Mouse (Mus musculus): ENCODE data around the gene Cemip2. TPM values are rescaled to one million over a fixed set of nuclear protein-coding genes. Genes with fewer than 3 reads are reported as not detected.
"Not testable (repeated sequence)": the region's sequence is repeated elsewhere in the genome, so short reads cannot be mapped to it uniquely, and the experiment has no call there.

The Cemip2 gene
- polyA plus RNA-seq, 1 experiment from 2014 or later = 33.8 TPM

GRCm38 (mm10) chr19:21860132-21860531 lies 82.0 kb downstream of the Cemip2 start:
- Histone ChIP-seq H3K27ac (replicated peaks; ENCODE audit: low read depth, low read length) (no peak overlapping the region), H3K27me3 (replicated peaks; ENCODE audit: control insufficient read depth, insufficient read depth, low read length) (no peaks in the 10 kb centered on the region), H3K4me1 (ENCODE audit: control insufficient read depth, insufficient read depth, low read length) (no peaks in the 10 kb centered on the region), H3K36me3 (ENCODE audit: control insufficient read depth, insufficient read depth, low read length) (peaks cover 32% of the 10 kb centered on the region), H3K9me3 (ENCODE audit: control insufficient read depth, low read length) (no peaks in the 10 kb centered on the region), H3K9ac (ENCODE audit: low read depth, low read length) (no peak overlapping the region), H3K4me2 (ENCODE audit: low read depth, low read length) (no peak overlapping the region), H3K4me3 (ENCODE audit: low read depth, low read length) (no peak overlapping the region)
- DNase-seq (ENCODE audit: low spot score) = no peak
- WGBS = 82% methylated on average over 5 of the region's 5 CpGs
- no peak for ATAC-seq (ENCODE audit: low read depth)

GRCm38 (mm10) chr19:21860894-21861293 lies 82.8 kb downstream of the Cemip2 start:
- Histone ChIP-seq H3K4me3 (ENCODE audit: low read depth, low read length) (no peak overlapping the region), H3K27me3 (replicated peaks; ENCODE audit: control insufficient read depth, insufficient read depth, low read length) (no peaks in the 10 kb centered on the region), H3K9me3 (ENCODE audit: control insufficient read depth, low read length) (no peaks in the 10 kb centered on the region), H3K4me2 (ENCODE audit: low read depth, low read length) (no peak overlapping the region), H3K9ac (ENCODE audit: low read depth, low read length) (no peak overlapping the region), H3K36me3 (ENCODE audit: control insufficient read depth, insufficient read depth, low read length) (peaks cover 24% of the 10 kb centered on the region), H3K4me1 (ENCODE audit: control insufficient read depth, insufficient read depth, low read length) (no peaks in the 10 kb centered on the region), H3K27ac (replicated peaks; ENCODE audit: low read depth, low read length) (no peak overlapping the region)
- 88% methylated on average over 6 of the region's 6 CpGs for WGBS
- DNase-seq (ENCODE audit: low spot score) = no peak
- no peak; the same call in 1 of the 2 replicates for ATAC-seq (ENCODE audit: low read depth)

- ATAC-seq (ENCODE audit: low read depth) (peak; percentile 49), DNase-seq (ENCODE audit: low spot score) (peak; percentile 45)
- H3K27ac ChIP-seq (replicated peaks; ENCODE audit: low read depth, low read length) = no peak overlapping the region
- WGBS = 71% methylated on average over 5 of the region's 5 CpGs
- H3K9ac ChIP-seq (ENCODE audit: low read depth, low read length) = no peak overlapping the region
- no peaks in the 10 kb centered on the region for H3K27me3 ChIP-seq (replicated peaks; ENCODE audit: control insufficient read depth, insufficient read depth, low read length)
- peaks cover 10% of the 10 kb centered on the region for H3K36me3 ChIP-seq (ENCODE audit: control insufficient read depth, insufficient read depth, low read length)
- no peak overlapping the region for H3K4me3 ChIP-seq (ENCODE audit: low read depth, low read length)
- no peaks in the 10 kb centered on the region for H3K9me3 ChIP-seq (ENCODE audit: control insufficient read depth, low read length)
- H3K4me2 ChIP-seq (ENCODE audit: low read depth, low read length) = no peak overlapping the region
- H3K4me1 ChIP-seq (ENCODE audit: control insufficient read depth, insufficient read depth, low read length) = no peaks in the 10 kb centered on the region
Measured at GRCm38 (mm10) chr19:21862289-21862990, 84.3 kb downstream of the Cemip2 start.

GRCm38 (mm10) chr19:21862991-21863931 lies 85.1 kb downstream of the Cemip2 start:
- no peak overlapping the region for H3K27ac ChIP-seq (replicated peaks; ENCODE audit: low read depth, low read length)
- H3K4me1 ChIP-seq (ENCODE audit: control insufficient read depth, insufficient read depth, low read length) = no peaks in the 10 kb centered on the region
- DNase-seq (ENCODE audit: low spot score) = no peak
- 87% methylated on average over 9 of the region's 9 CpGs for WGBS
- peaks cover 6% of the 10 kb centered on the region; the same call in 1 of the 2 replicates for H3K36me3 ChIP-seq (ENCODE audit: control insufficient read depth, insufficient read depth, low read length)
- no peaks in the 10 kb centered on the region for H3K9me3 ChIP-seq (ENCODE audit: control insufficient read depth, low read length)
- no peak overlapping the region for H3K4me2 ChIP-seq (ENCODE audit: low read depth, low read length)
- H3K9ac ChIP-seq (ENCODE audit: low read depth, low read length) = no peak overlapping the region
- no peak overlapping the region for H3K4me3 ChIP-seq (ENCODE audit: low read depth, low read length)
- peak; percentile 17; the same call in 1 of the 2 replicates for ATAC-seq (ENCODE audit: low read depth)
- no peaks in the 10 kb centered on the region for H3K27me3 ChIP-seq (replicated peaks; ENCODE audit: control insufficient read depth, insufficient read depth, low read length)

- WGBS = 83% methylated on average over 7 of the region's 7 CpGs
- Histone ChIP-seq H3K4me3 (ENCODE audit: low read depth, low read length) (no peak overlapping the region), H3K27ac (replicated peaks; ENCODE audit: low read depth, low read length) (no peak overlapping the region), H3K27me3 (replicated peaks; ENCODE audit: control insufficient read depth, insufficient read depth, low read length) (no peaks in the 10 kb centered on the region), H3K4me2 (ENCODE audit: low read depth, low read length) (no peak overlapping the region), H3K36me3 (ENCODE audit: control insufficient read depth, insufficient read depth, low read length) (no peaks in the 10 kb centered on the region), H3K9me3 (ENCODE audit: control insufficient read depth, low read length) (no peaks in the 10 kb centered on the region), H3K4me1 (ENCODE audit: control insufficient read depth, insufficient read depth, low read length) (no peaks in the 10 kb centered on the region), H3K9ac (ENCODE audit: low read depth, low read length) (no peak overlapping the region)
- DNase-seq (ENCODE audit: low spot score) (no peak), ATAC-seq (ENCODE audit: low read depth) (no peak)
Measured at GRCm38 (mm10) chr19:21865242-21866055, 87.3 kb downstream of the Cemip2 start.

GRCm38 (mm10) chr19:21866094-21866493 lies 88.0 kb downstream of the Cemip2 start:
- Histone ChIP-seq H3K27ac (replicated peaks; ENCODE audit: low read depth, low read length) (no peak overlapping the region), H3K27me3 (replicated peaks; ENCODE audit: control insufficient read depth, insufficient read depth, low read length) (no peaks in the 10 kb centered on the region), H3K9ac (ENCODE audit: low read depth, low read length) (no peak overlapping the region), H3K36me3 (ENCODE audit: control insufficient read depth, insufficient read depth, low read length) (no peaks in the 10 kb centered on the region), H3K4me3 (ENCODE audit: low read depth, low read length) (no peak overlapping the region), H3K4me2 (ENCODE audit: low read depth, low read length) (no peak overlapping the region), H3K9me3 (ENCODE audit: control insufficient read depth, low read length) (no peaks in the 10 kb centered on the region), H3K4me1 (ENCODE audit: control insufficient read depth, insufficient read depth, low read length) (no peaks in the 10 kb centered on the region)
- ATAC-seq (ENCODE audit: low read depth) (no peak), DNase-seq (ENCODE audit: low spot score) (no peak)

- not testable (repeated sequence) for DNase-seq (ENCODE audit: low spot score); H3K27me3 ChIP-seq (replicated peaks; ENCODE audit: control insufficient read depth, insufficient read depth, low read length); H3K36me3 ChIP-seq (ENCODE audit: control insufficient read depth, insufficient read depth, low read length); H3K4me1 ChIP-seq (ENCODE audit: control insufficient read depth, insufficient read depth, low read length); ATAC-seq (ENCODE audit: low read depth); H3K9me3 ChIP-seq (ENCODE audit: control insufficient read depth, low read length); H3K4me2 ChIP-seq (ENCODE audit: low read depth, low read length); H3K4me3 ChIP-seq (ENCODE audit: low read depth, low read length); H3K27ac ChIP-seq (replicated peaks; ENCODE audit: low read depth, low read length); H3K9ac ChIP-seq (ENCODE audit: low read depth, low read length)
- 86% methylated on average over 4 of the region's 4 CpGs for WGBS
Measured at GRCm38 (mm10) chr19:21866756-21867155, 88.6 kb downstream of the Cemip2 start.

GRCm38 (mm10) chr19:21868471-21868870 lies 90.3 kb downstream of the Cemip2 start:
- H3K4me2 ChIP-seq (ENCODE audit: low read depth, low read length) = no peak overlapping the region
- WGBS = 69% methylated on average over 2 of the region's 2 CpGs
- no peaks in the 10 kb centered on the region for H3K27me3 ChIP-seq (replicated peaks; ENCODE audit: control insufficient read depth, insufficient read depth, low read length)
- no peak overlapping the region for H3K9ac ChIP-seq (ENCODE audit: low read depth, low read length)
- DNase-seq (ENCODE audit: low spot score) (no peak), ATAC-seq (ENCODE audit: low read depth) (no peak)
- H3K4me1 ChIP-seq (ENCODE audit: control insufficient read depth, insufficient read depth, low read length) = no peaks in the 10 kb centered on the region
- no peaks in the 10 kb centered on the region for H3K9me3 ChIP-seq (ENCODE audit: control insufficient read depth, low read length)
- no peaks in the 10 kb centered on the region for H3K36me3 ChIP-seq (ENCODE audit: control insufficient read depth, insufficient read depth, low read length)
- H3K4me3 ChIP-seq (ENCODE audit: low read depth, low read length) = no peak overlapping the region
- H3K27ac ChIP-seq (replicated peaks; ENCODE audit: low read depth, low read length) = no peak overlapping the region

Data from embryonic facial prominence, embryonic 14.5 days (tissue).